Mouse (Mus musculus) liver, embryonic 14.5 days (tissue): ENCODE results near the gene Tbc1d19. TPM values are rescaled to one million over a fixed set of nuclear protein-coding genes. Genes with fewer than 3 reads are reported as not detected.

Experiments
- ATAC-seq: fragments of 200-750 bp; cut with Nextera tagmentation; 2 replicates; pipeline ENCODE4 v1.8.0; 2017; ENCODE audit warnings: moderate number of reproducible peaks, mild to moderate bottlenecking, moderate library complexity; ENCODE audit not compliant: insufficient read depth
- DNase-seq, 3 experiments: peaks; one replicate each; pipeline ENCODE4 v3.0.0-alpha.2; 2012 to 2013; ENCODE audit warnings: low read depth in 3 of 3, low spot score in 3 of 3
- H3K27ac ChIP-seq: fragments of 300-500 bp; sonication (generic); 2 replicates; pipeline ENCODE4 v1.5.1; 2014; ENCODE audit warnings: moderate library complexity, mild to moderate bottlenecking, control low read depth, inconsistent platforms
- H3K27me3 ChIP-seq: fragments of 300-500 bp; sonication (generic); 2 replicates; pipeline ENCODE4 v1.6.1; 2014; ENCODE audit warnings: mild to moderate bottlenecking, low read length, moderate library complexity; ENCODE audit not compliant: control insufficient read depth, insufficient read depth
- H3K36me3 ChIP-seq: fragments of 300-500 bp; sonication (generic); replicated peaks from 2 replicates; pipeline ENCODE4 v1.6.1; 2014; ENCODE audit warnings: low read depth; ENCODE audit not compliant: control insufficient read depth, insufficient read depth
- H3K4me1 ChIP-seq, 2 experiments: fragments of 200-500 bp in 1 of 2; fragments of 300-500 bp in 1 of 2; sonication (generic) in 1 of 2; replicated peaks; 2 replicates each; pipeline ENCODE4 v1.6.1; 2012 to 2014; ENCODE audit warnings: antibody characterized with exemption in 1 of 2, inconsistent platforms in 1 of 2, low read length in 1 of 2; ENCODE audit not compliant: control insufficient read depth in 2 of 2, insufficient read depth in 2 of 2
- H3K4me2 ChIP-seq: fragments of 300-500 bp; sonication (generic); 2 replicates; pipeline ENCODE4 v1.6.1; 2014; ENCODE audit warnings: low read depth, mild to moderate bottlenecking, control low read depth, moderate library complexity
- H3K4me3 ChIP-seq, 2 experiments: fragments of 200-500 bp in 1 of 2; fragments of 300-500 bp in 1 of 2; sonication (generic) in 1 of 2; 2 replicates each; pipeline ENCODE4 v1.5.1; 2012 to 2014; ENCODE audit warnings: low read depth in 2 of 2, low read length in 2 of 2, mild to moderate bottlenecking in 2 of 2, control low read depth in 1 of 2, inconsistent platforms in 1 of 2, moderate library complexity in 1 of 2; ENCODE audit not compliant: insufficient read depth in 1 of 2
- H3K9ac ChIP-seq: fragments of 300-500 bp; sonication (generic); replicated peaks from 2 replicates; pipeline ENCODE4 v1.6.1; 2014; ENCODE audit warnings: mild to moderate bottlenecking, control low read depth, moderate library complexity
- H3K9me3 ChIP-seq: fragments of 300-500 bp; sonication (generic); 2 replicates; pipeline ENCODE4 v1.6.1; 2016; ENCODE audit warnings: low read length, mixed read lengths; ENCODE audit not compliant: control insufficient read depth
- CTCF ChIP-seq: IDR thresholded peaks from 2 replicates; pipeline ENCODE4 v1.5.1; 2016; ENCODE audit warnings: antibody characterized with exemption, low read depth, control low read depth
- EP300 ChIP-seq: IDR thresholded peaks from 2 replicates; pipeline ENCODE4 v1.6.1; 2016; ENCODE audit warnings: antibody characterized with exemption, low read depth
- WGBS: fragments of 180-500 bp; shearing (Covaris S2); extraction: QIAGEN DNeasy Blood & Tissue Kit; methylation state at CpG from one replicate; pipeline ENCODE4 v1.1.7; 2014; ENCODE audit not compliant: insufficient replicate concordance; 5-methylcytosine and 5-hydroxymethylcytosine counted together
- polyA plus RNA-seq, 2 experiments: library from polyadenylated mRNA; depleted of rRNA in 1 of 2; stranded (reverse) in 1 of 2; unstranded in 1 of 2; fragments of >200 nt; fragmentation: Nextera tagmentation in 1 of 2; extraction: Ambion mirVana in 1 of 2; gene quantifications; 2 replicates each; pipeline versions ENCODE4 v1.2.1 to v1.2.3; 2012 to 2014

Gene Tbc1d19
- polyA plus RNA-seq, 2 experiments, result 3.5 to 4.5 TPM

DNA sequence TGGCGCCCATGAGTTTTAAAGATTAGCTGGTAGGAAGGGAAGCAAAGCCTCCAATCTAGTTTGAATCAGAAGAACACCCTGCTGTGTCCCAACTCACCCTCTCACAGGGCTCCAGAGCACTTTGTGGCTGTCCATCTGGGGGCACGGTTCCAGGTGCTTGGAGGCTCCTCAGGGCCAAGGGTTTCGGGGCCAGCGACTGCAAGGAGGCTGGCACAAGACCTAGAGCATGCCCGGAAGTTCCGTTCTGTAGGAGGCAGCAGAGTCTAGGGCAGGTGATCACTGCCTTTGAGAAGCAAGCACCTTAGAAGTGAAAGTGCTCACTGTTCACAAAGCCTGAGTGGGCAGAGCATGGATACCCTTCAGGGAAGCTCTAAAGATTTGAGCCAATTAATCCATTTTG lies 120.4 kb downstream of the Tbc1d19 start:
- Histone ChIP-seq H3K4me2 (no peak overlapping the region), H3K9me3 (no peaks in the 10 kb centered on the region), H3K27me3 (no peaks in the 10 kb centered on the region), H3K4me3 (no peak overlapping the region), H3K9ac (no peak overlapping the region), H3K4me1 (no peaks in the 10 kb centered on the region), H3K36me3 (no peaks in the 10 kb centered on the region), H3K27ac (no peak overlapping the region)
- ATAC-seq (no peak), DNase-seq (no peak)
- 75% methylated on average over 6 of the region's 6 CpGs for WGBS
- TF ChIP-seq CTCF, result no peak
- TF ChIP-seq EP300, result no peak

- H3K9ac ChIP-seq, result no peak overlapping the region
Observed at GRCm38 (mm10) chr5:53931011-53931410, 121.6 kb downstream of the Tbc1d19 start.

GRCm38 (mm10) chr5:53933628-53934027 lies 124.2 kb downstream of the Tbc1d19 start:
- ATAC-seq, result no peak
- DNase-seq, result no peak
- 56% methylated on average over 7 of the region's 7 CpGs for WGBS

More at GRCm38 (mm10) chr5:53931011-53931410, 121.6 kb downstream of the Tbc1d19 start:
- no peak overlapping the region for H3K27ac ChIP-seq
- no peaks in the 10 kb centered on the region for H3K4me1 ChIP-seq
- no peaks in the 10 kb centered on the region for H3K27me3 ChIP-seq
- DNase-seq (no peak), ATAC-seq (no peak)
- WGBS, result 61% methylated on average over 5 of the region's 5 CpGs
- H3K36me3 ChIP-seq, result no peaks in the 10 kb centered on the region
- no peak overlapping the region for H3K4me3 ChIP-seq
- no peak overlapping the region for H3K4me2 ChIP-seq
- no peaks in the 10 kb centered on the region for H3K9me3 ChIP-seq
- TF ChIP-seq CTCF, result no peak
- TF ChIP-seq EP300, result no peak

GRCm38 (mm10) chr5:53934040-53934439 lies 124.6 kb downstream of the Tbc1d19 start:
- no peak for TF ChIP-seq EP300
- TF ChIP-seq CTCF, result no peak
- H3K9ac ChIP-seq, result no peak overlapping the region
- H3K4me3 ChIP-seq, result no peak overlapping the region
- 69% methylated on average over 2 of the region's 2 CpGs for WGBS
- DNase-seq (no peak), ATAC-seq (no peak)
- H3K4me1 ChIP-seq, result no peaks in the 10 kb centered on the region
- no peaks in the 10 kb centered on the region for H3K9me3 ChIP-seq
- no peak overlapping the region for H3K4me2 ChIP-seq
- no peak overlapping the region for H3K27ac ChIP-seq
- H3K36me3 ChIP-seq, result no peaks in the 10 kb centered on the region
- no peaks in the 10 kb centered on the region for H3K27me3 ChIP-seq

More at GRCm38 (mm10) chr5:53933628-53934027, 124.2 kb downstream of the Tbc1d19 start:
- H3K4me1 ChIP-seq, result no peaks in the 10 kb centered on the region
- no peaks in the 10 kb centered on the region for H3K27me3 ChIP-seq
- H3K9me3 ChIP-seq, result no peaks in the 10 kb centered on the region
- no peaks in the 10 kb centered on the region for H3K36me3 ChIP-seq
- TF ChIP-seq CTCF (no peak), EP300 (no peak)
- H3K4me2 ChIP-seq, result no peak overlapping the region
- no peak overlapping the region for H3K4me3 ChIP-seq
- H3K9ac ChIP-seq, result no peak overlapping the region
- no peak overlapping the region for H3K27ac ChIP-seq

DNA sequence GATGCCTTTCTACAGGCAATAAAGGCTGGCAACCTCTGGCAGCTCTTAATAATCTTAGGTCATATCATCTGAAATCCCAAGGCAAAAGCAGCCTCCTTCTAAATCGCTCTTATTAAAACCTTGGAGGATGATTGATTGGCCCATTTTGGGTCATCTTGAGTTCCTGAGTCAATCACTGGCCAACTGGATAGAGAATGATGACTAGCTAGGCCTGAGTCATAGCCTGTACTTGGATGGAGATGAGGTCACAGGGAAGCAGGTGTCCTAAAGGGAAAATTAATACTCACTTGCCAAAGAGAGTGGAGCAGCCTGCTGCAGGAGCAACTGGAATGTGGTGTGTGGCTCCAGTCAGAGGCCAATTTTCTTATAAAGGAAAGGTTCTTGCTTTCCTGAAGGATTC lies 125.4 kb downstream of the Tbc1d19 start:
- no peak for ATAC-seq
- H3K4me1 ChIP-seq, result no peaks in the 10 kb centered on the region
- H3K4me3 ChIP-seq, result no peak overlapping the region
- no peaks in the 10 kb centered on the region for H3K9me3 ChIP-seq
- no peak overlapping the region for H3K9ac ChIP-seq
- 74% methylated on average over 1 of the region's 1 CpGs for WGBS
- TF ChIP-seq CTCF (no peak), EP300 (no peak)
- H3K27ac ChIP-seq, result no peak overlapping the region
- no peak for DNase-seq
- H3K27me3 ChIP-seq, result no peaks in the 10 kb centered on the region
- no peaks in the 10 kb centered on the region for H3K36me3 ChIP-seq
- no peak overlapping the region for H3K4me2 ChIP-seq
